Comparison of ENCODE assay signal across 15 mouse cellular contexts in the genomic region with DNA sequence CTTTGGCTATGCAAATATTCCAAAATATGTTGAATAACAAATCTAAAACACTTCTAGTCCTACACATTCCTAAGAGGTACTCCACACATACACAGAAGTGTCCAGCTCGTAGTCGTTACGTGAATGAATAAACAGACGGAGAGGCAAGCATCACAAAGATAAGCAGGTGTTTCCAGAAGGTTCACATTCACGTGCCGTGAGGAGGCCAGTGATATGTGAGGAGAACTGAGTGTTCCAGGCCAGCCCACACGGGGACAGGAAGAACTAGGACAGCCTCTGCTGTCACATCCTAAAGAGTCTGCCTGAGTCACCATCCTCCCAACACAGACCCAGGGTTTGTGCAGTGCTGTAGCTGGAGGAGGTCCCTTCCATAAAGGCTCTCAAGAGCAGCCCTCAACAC. TPM values are rescaled to one million over a fixed set of nuclear protein-coding genes. Genes with fewer than 3 reads are reported as not detected.
DNase-seq lines count a peak whose midpoint lies in the region; ATAC-seq and TF ChIP-seq lines count a peak whose summit lies in the region.
"Had no signal": no experiment of that assay in that cellular context is flagged by ENCODE, and none has a peak within 500 bp of the region (broad histone marks: within the 10 kb centered on the region; RNA-seq: fewer than 3 reads in every experiment).

No protein-coding gene starts in this region.

- peak; percentile 40; the same call in 1 of the 2 replicates for ATAC-seq in liver, embryonic 12.5 days
- ATAC-seq in liver, embryonic 15.5 days (ENCODE audit: insufficient read depth): peak; percentile 84
- ATAC-seq: forebrain, embryonic 15.5 days; intestine, embryonic 15.5 days had no signal

- H3K27ac ChIP-seq in gastrocnemius, adult 2 months: no peak overlapping the region
- H3K27ac ChIP-seq in liver, embryonic 12.5 days: no peak overlapping the region
- 0 out of 2 replicates have a peak overlapping the region, but pooled peaks have one; percentile 38 for H3K27ac ChIP-seq in liver, embryonic 15.5 days (replicated peaks)
- H3K27ac ChIP-seq: forebrain, embryonic 15.5 days; hindbrain, embryonic 10.5 days; intestine, embryonic 15.5 days; midbrain, embryonic 10.5 days; neural tube, embryonic 12.5 days had no signal

- WGBS in liver, embryonic 12.5 days (ENCODE audit: insufficient replicate concordance): 37% methylated on average over 7 of the region's 7 CpGs
- 31% methylated on average over 7 of the region's 7 CpGs for WGBS in liver, embryonic 15.5 days (ENCODE audit: insufficient replicate concordance)

- H3K9ac ChIP-seq in liver, embryonic 12.5 days: no peak overlapping the region
- no peak overlapping the region for H3K9ac ChIP-seq in liver, embryonic 15.5 days
- H3K9ac ChIP-seq: forebrain, embryonic 15.5 days; intestine, embryonic 15.5 days; neural tube, embryonic 12.5 days had no signal

- H3K4me1 ChIP-seq in liver, embryonic 12.5 days: peaks cover 32% of the 10 kb centered on the region
- peaks cover 16% of the 10 kb centered on the region for H3K4me1 ChIP-seq in liver, embryonic 15.5 days (replicated peaks)
- H3K4me1 ChIP-seq: forebrain, embryonic 15.5 days; intestine, embryonic 15.5 days; neural tube, embryonic 12.5 days had no signal

- intact Hi-C loops in gastrocnemius, adult 2 months (cut with DNase I): no loop called here

- H3K27me3 ChIP-seq in liver, embryonic 12.5 days (replicated peaks): peaks cover 9% of the 10 kb centered on the region
- H3K27me3 ChIP-seq in liver, embryonic 15.5 days: no peaks in the 10 kb centered on the region
- H3K27me3 ChIP-seq: forebrain, embryonic 15.5 days; intestine, embryonic 15.5 days; neural tube, embryonic 12.5 days had no signal

- no peak for TF ChIP-seq CTCF in gastrocnemius, adult 2 months (IDR thresholded peaks at IDR 0.05)

- H3K36me3 ChIP-seq in liver, embryonic 12.5 days: no peaks in the 10 kb centered on the region
- H3K36me3 ChIP-seq in liver, embryonic 15.5 days (replicated peaks): no peaks in the 10 kb centered on the region
- H3K36me3 ChIP-seq: forebrain, embryonic 15.5 days; hindbrain, embryonic 10.5 days; intestine, embryonic 15.5 days; midbrain, embryonic 10.5 days; neural tube, embryonic 12.5 days had no signal

- peak; percentile 28 for DNase-seq in gastrocnemius, adult 2 months
- DNase-seq in gastrocnemius, adult 18-20 months (ENCODE audit: low spot score): no peak
- no peak for DNase-seq in liver
- DNase-seq in lung, postnatal 36 days: peak; percentile 81
- DNase-seq in kidney, postnatal 14 days: no peak
- DNase-seq in neural tube, embryonic 10.5 days (ENCODE audit: extremely low spot score, low spot score): no peak
- DNase-seq: cerebellum, postnatal 14 days; thymus, postnatal 4 days had no signal

- no peak overlapping the region for H3K4me3 ChIP-seq in gastrocnemius, adult 2 months
- no peak overlapping the region for H3K4me3 ChIP-seq in liver, embryonic 12.5 days
- no peak overlapping the region for H3K4me3 ChIP-seq in liver, embryonic 15.5 days (replicated peaks)
- H3K4me3 ChIP-seq: forebrain, embryonic 15.5 days; hindbrain, embryonic 10.5 days; intestine, embryonic 15.5 days; midbrain, embryonic 10.5 days; neural tube, embryonic 12.5 days had no signal

- H3K9me3 ChIP-seq in liver, embryonic 12.5 days (replicated peaks): no peaks in the 10 kb centered on the region
- H3K9me3 ChIP-seq in liver, embryonic 15.5 days (replicated peaks): no peaks in the 10 kb centered on the region
- H3K9me3 ChIP-seq: forebrain, embryonic 15.5 days; hindbrain, embryonic 10.5 days; intestine, embryonic 15.5 days; midbrain, embryonic 10.5 days; neural tube, embryonic 12.5 days had no signal

- H3K4me2 ChIP-seq in liver, embryonic 12.5 days: no peak overlapping the region
- H3K4me2 ChIP-seq in liver, embryonic 15.5 days: no peak overlapping the region
- H3K4me2 ChIP-seq: forebrain, embryonic 15.5 days; intestine, embryonic 15.5 days; neural tube, embryonic 12.5 days had no signal

RNA-seq across cellular contexts. Expression of a gene that starts 36.2 kb away (rescaled TPM):
- 1 to 10 TPM; 2.2 to 5.4 TPM for total RNA-seq in gastrocnemius, adult 2 months (2021)
- total RNA-seq in gastrocnemius, adult 18-20 months (2021): 1 to 10 TPM; 2.6 to 3.3 TPM
- 0.19 TPM in 1 of 2 replicates, not detected in the other for polyA plus RNA-seq in liver, embryonic 12.5 days (2016; fragmentation: Nextera tagmentation; extraction: Ambion mirVana)
- polyA plus RNA-seq in liver, embryonic 15.5 days (2015; fragmentation: Nextera tagmentation; extraction: Ambion mirVana): 0.13 and 0.28 TPM in 2 replicates

Comparison
In these comparisons a context has a peak if more than half of its experiments do, and no peak if none do; other contexts are left out.
1. DNase-seq: peak in gastrocnemius, adult 2 months (single experiment) and lung, postnatal 36 days (single experiment); none in gastrocnemius, adult 18-20 months (single experiment), liver (single experiment), kidney, postnatal 14 days (single experiment) and neural tube, embryonic 10.5 days (single experiment).